Mouse (Mus musculus) liver, embryonic 14 days (tissue): Measurements from ENCODE around the gene Galr2. TPM values are rescaled to one million over a fixed set of nuclear protein-coding genes. Genes with fewer than 3 reads are reported as not detected.

Experiments used
- polyA plus RNA-seq: library from polyadenylated mRNA; depleted of rRNA; stranded (reverse); fragments of >200 nt; gene quantifications from 2 replicates; pipeline ENCODE4 v1.2.3, GENCODE M21; 2012; rRNA removed

The Galr2 gene
- 0.01 TPM in 1 of 2 replicates, not detected in the other for polyA plus RNA-seq

DNA sequence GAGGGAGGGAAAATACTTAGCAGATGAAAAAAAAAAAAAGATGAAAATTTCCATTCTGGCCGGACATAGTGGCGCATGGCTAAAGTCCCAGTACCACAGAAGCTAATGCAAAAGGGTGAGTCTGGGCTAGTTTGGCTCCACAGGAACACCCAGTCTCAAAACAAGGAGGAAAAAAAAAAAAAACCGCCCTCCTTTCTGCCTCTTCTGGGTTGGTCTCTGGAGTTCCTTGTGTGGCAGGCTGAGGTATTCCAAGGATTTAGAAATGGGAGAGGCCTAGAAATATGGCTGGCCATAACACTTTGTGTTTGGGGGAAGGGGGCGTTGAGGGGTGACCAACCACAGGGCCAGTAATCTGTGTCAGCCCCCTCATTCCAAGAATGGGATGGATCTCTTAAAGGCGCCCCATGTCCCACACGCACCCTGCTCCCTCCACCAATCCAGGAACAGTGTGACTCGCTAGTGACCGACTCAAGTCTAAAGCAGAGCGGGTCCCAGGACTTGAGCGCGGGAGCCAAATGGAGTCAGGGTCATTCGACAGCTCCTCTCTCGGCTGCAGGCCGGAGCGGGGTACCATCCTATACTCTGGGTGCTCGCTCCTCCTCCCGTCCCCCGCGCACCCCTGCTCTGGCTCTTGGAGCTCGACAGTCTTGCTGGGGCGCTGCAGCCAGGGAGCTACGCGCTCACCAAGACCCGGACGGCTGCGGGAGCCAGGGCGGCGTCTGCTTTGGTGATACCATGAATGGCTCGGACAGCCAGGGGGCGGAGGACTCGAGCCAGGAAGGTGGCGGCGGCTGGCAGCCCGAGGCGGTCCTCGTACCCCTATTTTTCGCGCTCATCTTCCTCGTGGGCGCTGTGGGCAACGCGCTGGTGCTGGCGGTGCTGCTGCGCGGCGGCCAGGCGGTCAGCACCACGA is at the start of gene Galr2:
Galr2 (plus strand) TSS at position 189 of the 913 bp plus-strand sequence.

DNA sequence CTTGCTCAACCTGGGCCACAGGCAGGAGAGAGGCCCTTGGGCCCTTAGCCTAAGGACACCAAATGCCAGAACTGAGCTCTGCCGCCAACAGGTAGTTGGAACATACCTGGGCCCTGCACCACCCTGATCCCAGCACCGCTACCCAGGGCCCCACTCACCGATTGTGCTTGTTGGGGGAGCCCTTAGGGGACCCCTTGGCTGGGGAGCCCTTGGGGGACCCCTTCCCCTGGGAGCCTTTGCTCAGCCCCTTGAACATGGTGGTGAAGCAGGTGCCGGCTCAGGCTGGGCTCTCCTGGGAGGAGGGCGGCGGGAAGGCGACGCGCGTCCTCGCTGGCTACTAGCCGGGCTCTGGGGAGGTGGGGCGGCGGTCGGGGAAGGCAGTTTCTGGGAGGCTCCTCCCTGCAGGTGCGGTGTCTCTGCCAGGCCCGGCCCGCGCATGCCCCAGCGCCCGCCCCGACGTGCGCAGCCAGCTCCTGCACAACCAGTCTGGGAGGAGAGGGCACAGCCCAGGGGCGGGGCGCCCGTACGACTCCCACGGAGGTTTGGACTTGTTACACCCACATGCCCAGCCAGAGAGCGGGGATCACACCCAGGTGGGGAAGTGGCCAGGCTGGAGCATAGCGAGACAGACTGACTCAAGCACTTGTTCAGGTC is 42.9 kb upstream of the Galr2 start, which contains the start of gene Evpl:
Evpl (minus strand) TSS at position 336 of the 654 bp plus-strand sequence.

DNA sequence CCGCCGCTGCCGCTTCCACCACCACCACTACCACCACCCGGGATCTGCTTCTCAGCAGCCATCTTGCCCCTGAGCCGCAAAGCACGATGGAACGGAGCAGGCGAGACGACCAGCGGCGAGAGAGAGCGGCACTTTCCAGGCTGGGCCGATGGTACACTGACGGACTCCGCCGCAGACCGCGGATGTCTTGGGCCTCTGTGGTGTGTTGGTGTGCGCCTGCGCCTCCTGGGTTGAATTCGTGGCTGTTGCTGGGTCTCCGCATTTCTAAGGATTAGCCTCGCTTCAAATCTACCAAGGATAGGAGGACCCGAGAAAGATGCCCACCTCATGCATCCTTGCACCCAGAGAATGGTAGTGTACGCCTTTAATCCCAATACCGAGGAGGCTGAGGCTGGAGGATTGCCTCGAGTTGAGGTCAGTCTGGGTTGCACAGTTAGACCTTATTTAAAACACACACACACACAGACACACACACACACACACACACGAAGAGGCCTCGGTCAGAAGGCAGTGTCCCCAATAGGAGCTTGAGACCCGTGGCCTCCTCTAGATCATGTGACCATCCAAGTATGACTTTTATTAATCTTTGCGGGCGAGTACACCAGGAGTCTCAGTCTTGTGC is 6.6 kb upstream of the Galr2 start, which contains the start of gene Srp68:
Srp68 (minus strand) TSS at position 173 of the 622 bp plus-strand sequence.

DNA sequence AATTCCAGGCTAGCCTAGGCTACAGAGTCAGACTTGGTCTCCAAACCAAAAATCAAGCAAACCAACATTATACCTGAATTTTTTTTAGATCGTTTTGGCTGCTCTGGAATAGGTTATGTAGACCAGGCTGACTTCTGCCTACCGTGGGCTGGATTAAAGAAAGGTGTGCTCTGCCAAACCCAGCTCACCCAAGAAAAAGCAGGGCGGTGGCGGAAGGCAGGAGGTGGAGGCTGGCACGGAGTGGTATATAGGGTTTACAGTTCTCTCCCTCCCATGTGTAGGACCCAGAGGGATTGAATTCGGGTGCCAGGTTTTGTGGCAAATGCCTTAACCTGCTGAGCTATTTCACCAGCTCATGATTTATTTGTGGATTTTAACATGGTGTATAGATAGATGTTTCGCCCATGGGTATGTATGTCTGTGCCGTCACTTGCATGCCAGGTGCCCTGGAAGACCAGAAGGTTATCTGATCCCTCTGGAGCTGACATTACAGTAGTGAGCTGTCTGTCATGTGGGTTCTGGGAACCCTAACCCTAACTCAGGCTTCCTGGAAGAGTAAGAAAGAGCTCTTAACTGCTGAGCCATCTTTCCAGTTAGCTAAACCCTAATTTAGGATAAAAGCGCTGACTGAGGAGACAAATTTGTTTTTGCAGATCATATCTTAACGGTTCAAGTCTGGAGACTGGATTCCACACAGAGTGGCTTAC is 26.4 kb downstream of the Galr2 start, which contains the start of gene Exoc7:
Exoc7 (minus strand) TSS at position 215 of the 707 bp plus-strand sequence.

Other genes with a start within 250 kb of the Galr2 start
- gene Unc13d, start 203.0 kb upstream of the Galr2 start, polyA plus RNA-seq: 17.2 and 18.8 TPM in 2 replicates
- gene Wbp2, start 193.9 kb upstream of the Galr2 start, polyA plus RNA-seq: 40.4 and 47.0 TPM in 2 replicates
- 1.9 TPM in 2 replicates for gene Trim47, start 153.7 kb upstream of the Galr2 start, polyA plus RNA-seq
- 1.2 and 1.4 TPM in 2 replicates for gene Trim65, start 149.8 kb upstream of the Galr2 start, polyA plus RNA-seq
- 14.7 and 19.3 TPM in 2 replicates for gene Mrpl38, start 142.1 kb upstream of the Galr2 start, polyA plus RNA-seq
- gene Fbf1, start 112.8 kb upstream of the Galr2 start, polyA plus RNA-seq: 8.4 and 9.4 TPM in 2 replicates
- gene Ten1, start 82.1 kb upstream of the Galr2 start, polyA plus RNA-seq: 17.4 and 21.2 TPM in 2 replicates
- gene Acox1, start 81.9 kb upstream of the Galr2 start, polyA plus RNA-seq: 13.8 and 15.6 TPM in 2 replicates
- 0.07 and 0.28 TPM in 2 replicates for gene Evpl, start 42.9 kb upstream of the Galr2 start, polyA plus RNA-seq
- 35.5 and 39.0 TPM in 2 replicates for gene Srp68, start 6.7 kb upstream of the Galr2 start, polyA plus RNA-seq
- 8.0 and 8.8 TPM in 2 replicates for gene Exoc7, start 26.3 kb downstream of the Galr2 start, polyA plus RNA-seq
- gene Foxj1, start 54.5 kb downstream of the Galr2 start, polyA plus RNA-seq: 0.94 and 1.0 TPM in 2 replicates
- gene Rnf157, start 132.1 kb downstream of the Galr2 start, polyA plus RNA-seq: 0.58 and 0.62 TPM in 2 replicates
- 57.3 and 67.7 TPM in 2 replicates for gene Ubald2, start 153.2 kb downstream of the Galr2 start, polyA plus RNA-seq
- not detected in 2 replicates for gene Qrich2, start 185.3 kb downstream of the Galr2 start, polyA plus RNA-seq
- gene Prpsap1, start 213.3 kb downstream of the Galr2 start, polyA plus RNA-seq: 17.9 and 25.5 TPM in 2 replicates
- 21.8 and 21.9 TPM in 2 replicates for gene Sphk1, start 250.0 kb downstream of the Galr2 start, polyA plus RNA-seq